Mouse (Mus musculus) testis, adult 2 months (tissue): ENCODE measurements at regions not wholly inside any gene's neighbourhood (a gene's known extent, or its start where the extent isn't known, plus 50 kb on each side); places are given as distances from the start of the nearest gene placed in this dataset.

Experiments
- CTCF ChIP-seq: fragments of 200-500 bp; IDR thresholded peaks from 2 replicates; pipeline ENCODE4 v1.5.1; 2012; ENCODE audit warnings: low read depth, mild to moderate bottlenecking, inconsistent platforms, low read length, moderate library complexity; ENCODE audit not compliant: control insufficient read depth, insufficient read depth, insufficient replicate concordance
- POLR2A ChIP-seq: fragments of 200-500 bp; IDR thresholded peaks from 2 replicates; pipeline ENCODE4 v1.6.1; 2012; ENCODE audit warnings: low read depth, mild to moderate bottlenecking, inconsistent platforms, low read length, moderate library complexity; ENCODE audit not compliant: control insufficient read depth

- no peak for TF ChIP-seq CTCF
- TF ChIP-seq POLR2A = no peak
Observed at GRCm38 (mm10) chr4:33585821-33586220, 275.7 kb downstream of the Rngtt start.
